Mouse (Mus musculus) bone marrow, adult 2 months (tissue): ENCODE data around the gene Stk32c.

ENCODE experiments used
- CTCF ChIP-seq: fragments of 200-500 bp; IDR thresholded peaks from 2 replicates; pipeline ENCODE4 v1.5.1; 2011; ENCODE audit warnings: low read length, control low read depth; ENCODE audit not compliant: control insufficient read depth, insufficient read depth
- POLR2A ChIP-seq: fragments of 200-500 bp; IDR thresholded peaks from 2 replicates; pipeline ENCODE4 v1.6.1; 2011; ENCODE audit warnings: low read depth, mild to moderate bottlenecking, control low read depth, low read length, borderline replicate concordance; ENCODE audit not compliant: control insufficient read depth

GRCm38 (mm10) chr7:139217046-139217445 lies 3.9 kb upstream of the Stk32c start:
- TF ChIP-seq CTCF, result no peak
- no peak for TF ChIP-seq POLR2A
